Mouse (Mus musculus) brown adipose tissue, adult 24 weeks (tissue): ENCODE data around the gene Ddx39. TPM values are rescaled to one million over a fixed set of nuclear protein-coding genes. Genes with fewer than 3 reads are reported as not detected.

Experiments
- H3K27ac ChIP-seq: fragments of 200-500 bp; replicated peaks from 2 replicates; pipeline ENCODE4 v1.5.1; 2012; ENCODE audit warnings: low read depth, mild to moderate bottlenecking, low read length
- H3K4me1 ChIP-seq: fragments of 200-500 bp; 2 replicates; pipeline ENCODE4 v1.6.1; 2012; ENCODE audit warnings: low read length, mixed read lengths; ENCODE audit not compliant: control insufficient read depth, insufficient read depth, insufficient read length
- H3K4me3 ChIP-seq: fragments of 200-500 bp; 2 replicates; pipeline ENCODE4 v1.5.1; 2012; ENCODE audit warnings: low read depth, mild to moderate bottlenecking, low read length, moderate library complexity; ENCODE audit not compliant: insufficient read depth
- polyA plus RNA-seq: library from polyadenylated mRNA; stranded (reverse); fragments of >200 nt; gene quantifications from 2 replicates; pipeline ENCODE4 v1.2.4, GENCODE M21; 2012; ENCODE audit not compliant: missing spikeins, insufficient read depth, insufficient read length

Ddx39 gene
- polyA plus RNA-seq, 1 experiment, result 7.7 TPM

GRCm38 (mm10) chr8:83764116-83764515, 49.1 kb downstream of the Ddx39 start:
- H3K4me1 ChIP-seq, result no peaks in the 10 kb centered on the region
- H3K27ac ChIP-seq, result no peak overlapping the region
- no peak overlapping the region for H3K4me3 ChIP-seq

- Histone ChIP-seq H3K4me1 (no peaks in the 10 kb centered on the region), H3K4me3 (no peak overlapping the region), H3K27ac (no peak overlapping the region)
These were observed 49.7 kb downstream of the Ddx39 start for GRCm38 (mm10) chr8:83764717-83765116.

- Histone ChIP-seq H3K4me3 (no peak overlapping the region), H3K27ac (no peak overlapping the region)
These were observed 50.7 kb downstream of the Ddx39 start for GRCm38 (mm10) chr8:83765663-83766062.

GRCm38 (mm10) chr8:83767442-83767841, 52.5 kb downstream of the Ddx39 start:
- H3K27ac ChIP-seq, result no peak overlapping the region
- 0 out of 2 replicates have a peak, but pooled peaks cover under 1% of the 10 kb centered on the region for H3K4me1 ChIP-seq
- H3K4me3 ChIP-seq, result no peak overlapping the region

More at GRCm38 (mm10) chr8:83765663-83766062, 50.7 kb downstream of the Ddx39 start:
- no peaks in the 10 kb centered on the region for H3K4me1 ChIP-seq

GRCm38 (mm10) chr8:83768526-83768925, 53.5 kb downstream of the Ddx39 start:
- Histone ChIP-seq H3K27ac (0 out of 2 replicates have a peak overlapping the region, but pooled peaks have one; percentile 28), H3K4me3 (no peak overlapping the region), H3K4me1 (peaks cover 6% of the 10 kb centered on the region)

- Histone ChIP-seq H3K4me1 (peaks cover 9% of the 10 kb centered on the region), H3K27ac (no peak overlapping the region), H3K4me3 (no peak overlapping the region)
These were observed 54.7 kb downstream of the Ddx39 start for GRCm38 (mm10) chr8:83769720-83770119.

GRCm38 (mm10) chr8:83770669-83771068, 55.7 kb downstream of the Ddx39 start:
- Histone ChIP-seq H3K4me3 (no peak overlapping the region), H3K4me1 (peaks cover 9% of the 10 kb centered on the region), H3K27ac (no peak overlapping the region)

GRCm38 (mm10) chr8:83771791-83772190, 56.8 kb downstream of the Ddx39 start:
- Histone ChIP-seq H3K4me1 (peaks cover 9% of the 10 kb centered on the region), H3K4me3 (no peak overlapping the region), H3K27ac (no peak overlapping the region)

GRCm38 (mm10) chr8:83772701-83773451, 57.9 kb downstream of the Ddx39 start:
- Histone ChIP-seq H3K4me1 (peaks cover 9% of the 10 kb centered on the region), H3K27ac (peak overlapping the region; percentile 72), H3K4me3 (peak overlapping the region; percentile 56)

GRCm38 (mm10) chr8:83773452-83773846, 58.5 kb downstream of the Ddx39 start:
- Histone ChIP-seq H3K27ac (peak overlapping the region; percentile 72), H3K4me1 (peaks cover 9% of the 10 kb centered on the region), H3K4me3 (peak overlapping the region; percentile 56)

GRCm38 (mm10) chr8:83774221-83774620, 59.2 kb downstream of the Ddx39 start:
- H3K4me1 ChIP-seq, result peaks cover 9% of the 10 kb centered on the region
- no peak overlapping the region for H3K4me3 ChIP-seq
- no peak overlapping the region for H3K27ac ChIP-seq

Other genes with a start within 250 kb of the Ddx39 start
- gene Olfr370, start 179.4 kb upstream of the Ddx39 start, polyA plus RNA-seq, result not detected in 2 replicates
- gene Ndufb7, start 148.5 kb upstream of the Ddx39 start, polyA plus RNA-seq, result 676 and 868 TPM in 2 replicates
- gene Tecr, start 107.2 kb upstream of the Ddx39 start, polyA plus RNA-seq, result 552 and 608 TPM in 2 replicates
- gene Dnajb1, start 107.0 kb upstream of the Ddx39 start, polyA plus RNA-seq, result 25.0 and 50.3 TPM in 2 replicates
- gene Gipc1, start 62.5 kb upstream of the Ddx39 start, polyA plus RNA-seq, result 20.8 and 21.2 TPM in 2 replicates
- gene Ptger1, start 48.5 kb upstream of the Ddx39 start, polyA plus RNA-seq, result not detected in 2 replicates
- gene Pkn1, start 16.0 kb upstream of the Ddx39 start, polyA plus RNA-seq, result 98.1 and 111 TPM in 2 replicates
- gene Adgre5, start 26.1 kb downstream of the Ddx39 start, polyA plus RNA-seq, result 30.1 and 34.2 TPM in 2 replicates
- gene Adgrl1, start 184.9 kb downstream of the Ddx39 start, polyA plus RNA-seq, result 1.5 and 1.6 TPM in 2 replicates
- gene Gm10644, start 240.0 kb downstream of the Ddx39 start, polyA plus RNA-seq, result 0.79 and 0.99 TPM in 2 replicates
- gene Asf1b, start 240.3 kb downstream of the Ddx39 start, polyA plus RNA-seq, result 3.3 and 3.8 TPM in 2 replicates